Mouse (Mus musculus): ENCODE measurements around the gene Erich6b. TPM values are rescaled to one million over a fixed set of nuclear protein-coding genes. Genes with fewer than 3 reads are reported as not detected.

The Erich6b gene
- polyA plus RNA-seq, 1 experiment from 2014 or later, result not detected

DNA sequence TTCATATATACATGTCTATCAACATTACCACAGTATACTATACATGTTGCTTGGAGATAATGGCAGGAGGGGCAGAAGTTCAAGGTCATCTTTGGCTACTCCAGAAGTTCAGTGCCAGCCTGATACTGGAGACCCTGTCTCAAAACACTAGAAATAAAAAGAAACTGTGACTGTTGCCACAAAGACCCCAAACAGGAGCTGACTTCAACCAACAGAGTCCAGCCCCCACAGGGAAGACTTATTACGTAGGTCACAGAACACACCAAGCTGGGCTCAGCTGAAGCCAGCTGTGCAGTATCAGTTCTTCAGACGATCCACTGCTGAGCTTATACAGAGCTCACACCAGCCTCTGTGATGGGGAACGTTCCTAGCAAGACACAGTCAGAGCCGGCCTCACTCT is 74.4 kb downstream of the Erich6b start:
- no peak overlapping the region for H3K4me2 ChIP-seq (ENCODE audit: low read length)
- no peak overlapping the region for H3K4me3 ChIP-seq (ENCODE audit: low read depth, low read length)
- H3K27ac ChIP-seq (ENCODE audit: low read length), result no peak overlapping the region
- ATAC-seq, result no peak
- H3K9me3 ChIP-seq (replicated peaks; ENCODE audit: control insufficient read depth, low read length, poor library complexity, severe bottlenecking), result no peaks in the 10 kb centered on the region
- H3K4me1 ChIP-seq (ENCODE audit: control insufficient read depth, insufficient read depth, low read length), result no peaks in the 10 kb centered on the region
- no peak overlapping the region for H3K9ac ChIP-seq (ENCODE audit: low read depth, low read length)
- 89% methylated on average over 4 of the region's 4 CpGs for WGBS
- H3K36me3 ChIP-seq (ENCODE audit: control insufficient read depth, insufficient read depth, low read length), result peaks cover 24% of the 10 kb centered on the region
- no peaks in the 10 kb centered on the region for H3K27me3 ChIP-seq (ENCODE audit: control insufficient read depth, insufficient read depth, low read depth, low read length)

Other genes with a start within 250 kb of the Erich6b start
- 2.7 and 3.0 TPM in 2 replicates for gene Siah3, start 186.3 kb upstream of the Erich6b start, polyA plus RNA-seq (2015; fragmentation: Nextera tagmentation; extraction: Ambion mirVana)
- not detected in 2 replicates for gene Spert, start 49.1 kb upstream of the Erich6b start, polyA plus RNA-seq (2015; fragmentation: Nextera tagmentation; extraction: Ambion mirVana)
- 19.1 and 21.3 TPM in 2 replicates for gene Cog3, start 112.3 kb downstream of the Erich6b start, polyA plus RNA-seq (2015; fragmentation: Nextera tagmentation; extraction: Ambion mirVana)
- 8.9 and 11.0 TPM in 2 replicates for gene Slc25a30, start 144.8 kb downstream of the Erich6b start, polyA plus RNA-seq (2015; fragmentation: Nextera tagmentation; extraction: Ambion mirVana)
- gene Tpt1, start 202.8 kb downstream of the Erich6b start, polyA plus RNA-seq (2015; fragmentation: Nextera tagmentation; extraction: Ambion mirVana), result 606 and 643 TPM in 2 replicates

Data from midbrain, embryonic 16.5 days (tissue).